Mouse (Mus musculus) heart, postnatal 10 days (tissue): ENCODE results near the gene Klhl12. TPM values are rescaled to one million over a fixed set of nuclear protein-coding genes. Genes with fewer than 3 reads are reported as not detected.
"Not testable (repeated sequence)": the region's sequence is repeated elsewhere in the genome, so short reads cannot be mapped to it uniquely, and the experiment has no call there.

ENCODE experiments used
- DNase-seq, 2 experiments: peaks; one replicate each; pipeline ENCODE4 v3.0.0; 2021
- intact Hi-C: fragments of 180-260 bp; cut with DNase I; formaldehyde crosslinking; loops from one replicate; pipeline ENCODE4 v1.15.1; 2025
- total RNA-seq, 2 experiments: library from RNA; stranded (reverse); gene quantifications; 2 replicates each; pipeline ENCODE4 v1.2.3; 2021

Klhl12 gene
- total RNA-seq, 2 experiments from 2014 or later = 18.3 to 19.6 TPM

DNA sequence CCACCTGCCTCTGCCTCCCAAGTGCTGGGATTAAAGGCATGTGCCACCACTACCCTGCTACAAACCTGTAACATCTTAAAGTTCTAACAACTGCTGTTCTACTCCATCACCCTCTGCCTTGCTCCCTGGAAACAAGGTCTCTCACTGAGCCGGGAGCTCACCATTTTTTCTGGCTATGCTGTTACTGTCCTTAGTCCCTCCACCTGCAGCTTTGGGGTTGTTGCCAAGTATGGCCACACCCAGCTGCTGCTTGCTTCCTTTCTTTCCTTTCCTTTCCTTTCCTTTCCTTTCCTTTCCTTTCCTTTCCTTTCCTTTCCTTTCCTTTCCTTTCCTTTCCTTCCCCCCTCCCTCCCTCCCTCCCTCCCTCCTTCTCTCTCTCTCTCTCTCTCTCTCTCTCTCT, 12.0 kb upstream of the Klhl12 start:
- DNase-seq, intact Hi-C loops: not testable (repeated sequence)

DNA sequence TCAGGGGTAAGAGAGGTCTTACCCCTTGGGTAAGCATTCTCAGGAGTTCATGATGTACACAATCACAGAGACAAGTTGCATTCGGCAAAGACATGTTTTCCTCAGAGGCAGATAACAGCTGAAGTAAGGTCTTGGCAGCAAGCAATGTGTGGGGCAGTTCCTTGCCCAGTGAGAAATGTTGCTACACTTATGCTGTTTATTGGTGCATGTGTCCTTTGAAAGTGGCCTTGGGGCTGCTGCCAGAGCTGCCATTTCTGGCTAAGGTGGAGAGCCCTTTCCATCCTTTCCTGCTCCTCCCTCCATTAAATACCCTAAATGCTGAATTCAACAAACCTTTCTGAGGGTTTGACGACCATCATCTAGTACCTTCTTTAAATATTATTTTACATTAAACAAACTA, 9.9 kb upstream of the Klhl12 start:
- DNase-seq = no peak
- intact Hi-C loops = no loop called here

DNA sequence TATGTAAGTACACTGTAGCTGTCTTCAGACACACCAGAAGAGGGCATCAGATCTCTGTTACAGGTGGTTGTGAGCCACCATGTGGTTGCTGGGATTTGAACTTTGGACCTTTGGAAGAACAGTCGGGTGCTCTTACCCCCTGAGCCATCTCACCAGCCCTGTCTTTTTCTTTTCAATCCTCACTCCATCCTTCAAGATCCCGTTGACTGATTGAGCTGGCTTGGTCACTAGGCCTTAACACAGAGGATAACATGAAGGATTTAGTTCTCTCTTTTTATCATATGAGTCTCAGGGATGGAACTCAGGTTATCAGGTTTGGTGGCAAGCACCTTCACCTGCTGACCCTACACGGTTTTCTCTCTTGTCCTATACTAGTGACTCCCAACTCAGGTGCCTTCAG, 6.8 kb upstream of the Klhl12 start:
- DNase-seq, intact Hi-C loops: not testable (repeated sequence)

DNA sequence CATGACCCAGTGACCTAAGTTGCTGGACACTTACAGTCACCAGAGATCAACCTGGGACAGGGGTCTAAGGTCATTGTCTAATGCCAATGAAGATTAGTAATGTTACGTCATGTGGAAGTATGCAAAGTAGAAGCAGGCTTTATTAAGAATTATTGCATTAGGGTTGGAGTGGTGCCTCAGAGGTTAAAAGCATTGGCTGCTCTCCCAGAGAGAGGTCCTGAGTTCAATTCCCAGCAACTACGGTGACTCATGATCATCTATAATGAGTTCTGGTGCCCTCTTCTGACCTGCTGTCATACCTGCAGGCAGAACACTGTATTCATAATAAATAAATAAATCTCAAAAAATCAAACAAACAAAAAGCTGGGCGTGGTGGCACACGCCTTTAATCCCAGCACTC, 5.1 kb upstream of the Klhl12 start:
- intact Hi-C loops = loop anchor here (10.0 kb wide), 1 partner anchor 405 kb away; no protein-coding TSS in a partner anchor
- no peak for DNase-seq

DNA sequence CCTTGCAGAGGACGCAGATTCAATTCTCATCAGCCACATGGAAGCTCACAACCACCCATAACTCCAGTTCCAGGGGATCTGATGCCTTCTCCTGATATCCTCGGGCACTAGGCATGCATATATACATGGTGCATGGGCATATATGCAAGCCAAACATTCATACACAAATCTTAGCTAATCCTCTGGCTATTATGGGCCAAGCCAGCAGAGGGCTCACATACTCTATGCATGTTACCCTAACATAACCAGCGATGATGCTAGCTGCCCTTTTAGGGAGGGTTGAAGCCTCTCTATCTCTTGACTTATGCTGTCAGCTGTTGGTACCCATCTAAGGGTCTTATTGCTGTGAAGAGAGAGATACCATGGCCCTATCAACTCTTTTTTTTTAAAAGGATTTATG, 4.3 kb upstream of the Klhl12 start:
- peak; percentile 45 to 58 for DNase-seq
- intact Hi-C loops = loop anchor here (10.0 kb wide), 1 partner anchor 404 kb away; no protein-coding TSS in a partner anchor

DNA sequence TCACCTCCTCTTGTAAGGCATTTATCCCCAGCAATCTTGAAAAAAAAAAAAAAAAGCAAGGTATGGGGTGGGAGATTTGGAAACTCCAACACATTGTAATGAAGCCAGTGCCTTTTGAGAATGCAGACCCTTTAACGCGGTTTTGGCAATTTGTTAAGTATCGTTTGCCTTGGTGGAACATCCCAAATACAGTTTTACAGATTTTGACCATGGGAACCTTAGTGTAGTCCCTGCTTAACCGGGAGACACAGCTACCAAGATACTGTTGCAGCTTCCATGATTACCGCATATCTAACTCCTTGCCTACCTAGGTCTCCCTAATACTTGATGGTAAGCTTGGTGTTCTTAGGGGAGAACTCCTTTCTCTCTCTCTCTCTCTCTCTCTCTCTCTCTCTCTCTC, 729 bp downstream of the Klhl12 start:
- no peak for DNase-seq
- intact Hi-C loops = loop anchor here (10.0 kb wide), 1 partner anchor 399 kb away; no protein-coding TSS in a partner anchor

DNA sequence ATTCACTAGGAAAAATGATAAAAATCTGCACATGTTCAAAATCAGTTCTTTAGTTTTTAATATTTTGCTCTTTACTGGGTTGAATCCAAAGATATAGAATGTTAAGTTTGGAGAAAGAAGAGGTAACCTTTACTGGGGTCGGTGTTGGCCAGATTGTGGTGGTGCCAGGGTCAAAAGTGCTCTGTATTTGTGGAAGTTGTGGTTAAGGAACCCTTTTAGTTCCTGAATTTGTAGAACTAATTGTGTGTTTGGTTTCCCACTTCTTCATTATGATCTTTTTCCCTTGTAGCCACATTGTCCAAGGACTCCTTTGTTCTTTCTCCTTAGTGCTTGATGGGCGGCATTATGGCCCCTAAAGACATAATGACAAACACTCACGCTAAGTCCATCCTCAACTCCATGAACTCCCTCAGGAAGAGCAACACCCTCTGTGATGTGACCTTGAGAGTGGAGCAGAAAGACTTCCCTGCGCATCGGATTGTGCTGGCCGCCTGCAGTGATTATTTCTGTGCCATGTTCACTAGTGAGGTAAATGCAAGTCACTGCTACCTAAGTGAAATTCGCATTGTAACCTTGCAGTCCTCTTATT, 2.9 kb downstream of the Klhl12 start:
- intact Hi-C loops = loop anchor here (10.0 kb wide), 1 partner anchor 397 kb away; no protein-coding TSS in a partner anchor
- DNase-seq = no peak

DNA sequence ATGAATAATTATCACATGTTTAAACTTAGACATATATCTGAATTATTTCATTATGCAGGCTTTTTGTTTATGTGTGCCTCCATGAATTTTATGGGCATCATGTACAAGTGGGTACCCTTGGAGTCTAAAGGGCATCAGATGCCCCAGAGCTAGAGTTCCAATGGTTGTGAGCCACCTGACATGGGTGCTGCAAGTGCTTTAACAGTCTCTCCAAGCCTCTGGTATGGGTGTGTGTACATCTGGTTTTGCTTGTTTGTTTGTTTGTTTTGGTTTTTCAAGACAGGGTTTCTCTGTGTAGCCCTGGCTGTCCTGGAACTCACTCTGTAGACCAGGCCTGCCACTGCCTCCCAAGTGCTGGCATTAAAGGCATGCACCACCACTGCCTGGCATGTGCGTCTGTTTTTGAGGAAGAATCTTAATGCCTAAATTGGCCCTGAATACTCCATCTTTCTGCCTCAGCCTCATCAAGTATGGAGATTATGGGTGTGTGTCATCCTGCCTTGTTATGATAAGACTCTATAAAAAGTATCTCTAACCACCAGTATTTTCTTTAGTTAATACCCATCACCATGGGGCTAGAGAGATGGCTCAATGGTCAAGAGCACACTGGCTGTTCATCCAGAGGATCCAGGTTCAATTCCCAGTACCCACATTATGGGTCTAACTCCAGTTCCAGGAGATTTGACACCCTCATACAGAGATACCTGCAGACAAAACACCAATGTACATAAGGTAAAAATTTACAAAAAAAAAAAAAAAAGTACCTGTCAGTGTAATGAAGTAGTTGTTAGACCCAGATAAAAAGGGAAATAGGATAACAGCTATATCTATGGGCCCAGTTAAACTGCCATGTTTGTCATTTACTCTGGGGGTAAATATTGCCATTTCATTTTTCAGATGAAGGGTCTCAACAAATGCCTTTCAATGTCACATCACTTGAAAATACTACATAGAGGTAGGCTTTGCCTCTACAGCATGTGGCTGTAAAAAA, 5.3 kb downstream of the Klhl12 start:
- intact Hi-C loops = no loop called here
- DNase-seq = no peak

DNA sequence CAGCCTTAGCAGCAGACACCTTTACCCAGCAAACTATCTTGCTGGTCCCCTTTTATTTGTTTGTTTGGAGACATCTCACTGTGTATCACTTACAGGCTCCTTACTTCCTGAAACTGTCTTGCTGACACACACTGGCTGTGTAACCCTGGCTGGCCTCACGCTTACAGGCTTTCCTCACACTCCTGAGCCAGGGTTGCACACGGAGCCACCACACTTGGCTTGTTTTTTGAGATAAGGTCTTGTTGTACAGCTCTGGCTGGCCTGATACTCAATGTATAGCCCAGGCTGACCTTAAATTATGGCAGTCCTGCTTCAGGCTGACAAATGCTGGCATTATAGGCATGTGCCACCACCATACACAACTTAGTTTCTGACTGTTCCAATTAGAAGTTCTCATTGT, 29.3 kb downstream of the Klhl12 start:
- intact Hi-C loops = no loop called here

DNA sequence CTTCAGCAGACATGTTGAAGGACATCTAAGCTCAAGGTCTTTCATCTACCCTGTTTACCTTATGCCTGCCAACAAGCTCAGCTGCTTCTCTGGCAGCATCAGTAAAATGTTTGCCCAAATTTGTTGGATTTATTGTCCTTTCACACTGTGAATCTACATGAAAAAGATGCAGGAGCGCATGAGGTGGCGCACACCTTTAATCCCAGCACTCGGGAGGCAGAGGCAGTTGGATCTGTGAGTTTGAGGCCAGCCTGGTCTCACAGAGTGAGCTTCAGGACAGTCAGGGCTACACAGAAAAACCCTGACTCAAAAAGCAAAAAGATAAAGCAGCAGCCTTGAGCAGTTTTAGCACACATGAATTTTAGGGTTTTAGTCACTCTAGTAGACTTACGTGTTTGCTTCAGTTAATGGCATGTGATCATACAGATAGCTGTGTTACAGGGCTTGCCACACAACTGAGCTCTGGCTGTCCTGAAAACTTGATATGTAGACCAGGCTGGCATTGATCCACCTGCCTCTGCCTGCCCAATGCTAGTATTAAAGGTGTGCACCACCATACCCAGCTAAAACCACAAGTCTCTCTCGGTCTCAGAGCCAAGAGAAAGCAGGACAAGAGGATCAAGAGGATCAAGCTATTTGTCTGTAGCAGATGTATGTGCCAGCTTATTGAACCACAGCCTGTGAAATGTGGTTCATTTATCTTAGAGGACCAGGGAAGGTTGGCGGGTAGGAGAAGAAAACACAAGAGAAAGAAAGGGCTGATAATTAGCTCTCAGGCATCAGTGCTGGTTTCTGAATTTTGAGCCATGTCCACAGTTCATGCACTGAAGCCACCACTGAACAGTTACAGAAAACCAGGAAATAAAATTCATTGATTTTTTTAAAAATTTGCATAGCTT, 35.8 kb downstream of the Klhl12 start:
- intact Hi-C loops = no loop called here
- DNase-seq = no peak

More for the DNA sequence above, 29.3 kb downstream of the Klhl12 start:
- DNase-seq = no peak

DNA sequence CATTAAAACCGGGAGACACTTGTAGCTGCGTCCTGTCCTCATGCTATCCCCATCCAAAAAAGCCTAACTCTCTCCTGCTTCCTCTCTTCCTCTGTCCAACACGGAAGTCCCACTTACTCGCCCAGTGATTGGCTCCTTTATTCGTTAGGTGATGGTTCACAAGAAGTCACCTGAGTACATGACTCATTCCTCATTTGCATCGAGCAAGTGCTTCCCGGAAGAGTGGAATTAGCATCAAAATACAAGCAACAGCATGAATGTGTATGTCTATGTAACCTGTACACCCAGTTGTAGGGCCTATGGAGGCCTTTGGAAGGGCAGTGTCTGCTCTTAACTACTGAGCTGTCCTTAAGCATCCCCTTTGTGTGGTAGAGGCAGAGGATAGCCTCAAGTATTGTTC, 36.9 kb downstream of the Klhl12 start:
- DNase-seq = no peak
- intact Hi-C loops = loop anchor here (2.0 kb wide), 1 partner anchor 65 kb away; no protein-coding TSS in a partner anchor

DNA sequence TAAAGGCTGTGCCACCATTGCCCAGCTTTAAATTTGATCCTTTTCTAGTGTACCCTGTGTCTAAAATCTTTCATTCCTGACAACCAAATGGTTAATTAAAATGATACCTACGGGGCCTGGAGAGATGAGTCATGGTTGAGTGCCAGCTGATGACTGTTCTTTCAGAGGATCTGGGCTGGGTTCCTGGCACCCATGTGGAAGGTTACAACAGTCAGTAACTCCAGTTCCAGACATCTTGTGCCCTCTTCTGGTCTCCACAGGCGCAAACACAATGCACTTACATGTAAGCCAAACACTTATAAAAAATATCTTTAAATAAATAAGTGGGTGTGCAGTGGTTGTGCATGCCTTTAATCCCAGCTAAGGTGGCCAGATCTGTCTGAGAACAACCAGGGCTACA, 38.2 kb downstream of the Klhl12 start:
- DNase-seq = peak in 1 of 2 experiments; percentile 13
- intact Hi-C loops = loop anchor here (2.0 kb wide), 1 partner anchor 63 kb away; no protein-coding TSS in a partner anchor

DNA sequence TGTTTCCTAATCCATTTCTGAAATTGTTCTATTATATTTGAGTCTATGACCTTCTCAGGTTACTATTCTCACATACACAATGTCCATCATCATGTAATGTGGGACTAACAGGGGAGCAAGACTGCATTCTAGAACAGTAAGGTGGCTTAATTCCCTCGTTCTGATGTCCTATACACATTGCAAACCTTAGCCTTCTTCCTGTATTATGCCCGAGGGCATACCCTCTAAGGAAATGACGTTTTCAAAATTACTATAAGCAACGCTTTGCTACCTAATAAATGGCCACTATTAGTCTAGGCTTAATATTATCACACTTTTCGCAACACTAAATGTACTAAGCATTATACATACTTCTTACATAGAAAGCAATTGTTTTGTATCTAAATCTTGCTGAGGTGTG, 38.6 kb downstream of the Klhl12 start:
- intact Hi-C loops = loop anchor here (2.0 kb wide), 1 partner anchor 63 kb away; no protein-coding TSS in a partner anchor
- DNase-seq = peak in 1 of 2 experiments; percentile 10

DNA sequence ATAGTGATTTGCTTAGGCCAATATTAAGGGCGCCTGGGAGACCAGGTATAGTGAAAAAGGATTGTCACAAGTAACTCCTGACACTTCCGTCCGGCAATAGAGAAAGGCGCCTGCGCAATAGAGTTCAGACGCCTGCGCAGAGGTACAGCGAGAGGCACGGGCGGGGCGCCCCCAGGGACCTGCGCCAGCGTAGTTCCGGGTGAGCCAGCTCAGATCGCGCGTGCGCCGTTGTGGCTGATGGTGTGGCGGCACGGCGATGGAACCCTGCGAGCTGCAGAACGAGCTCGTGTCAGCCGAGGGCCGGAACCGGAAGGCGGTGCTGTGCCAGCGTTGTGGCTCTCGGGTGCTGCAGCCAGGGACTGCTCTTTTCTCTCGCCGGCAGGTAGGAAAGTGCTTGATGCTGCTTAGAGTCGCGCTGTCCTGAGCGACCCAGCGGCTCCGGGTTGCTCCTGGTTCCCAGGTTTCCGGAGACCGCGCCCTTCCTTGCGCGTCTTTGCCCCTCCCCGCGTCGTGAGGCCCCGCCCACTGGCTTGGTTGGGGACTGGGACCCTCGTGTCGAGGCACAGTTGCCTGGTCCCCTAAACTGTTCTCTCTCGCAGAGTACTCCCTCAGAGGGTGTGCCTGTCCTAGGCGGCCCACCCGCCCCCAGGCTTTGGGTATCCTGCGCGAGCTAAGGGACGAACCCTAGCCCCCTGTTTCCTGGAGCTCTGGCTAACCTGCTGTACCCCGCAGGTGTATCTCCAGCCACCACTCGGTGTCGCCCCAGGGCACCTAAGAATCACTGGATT, 39.3 kb downstream of the Klhl12 start, which contains the start of gene Rabif:
Gene Rabif (plus strand): TSS at position 221 of the 788 bp plus-strand sequence.
- DNase-seq = peak; percentile 99
- intact Hi-C loops = no loop called here

DNA sequence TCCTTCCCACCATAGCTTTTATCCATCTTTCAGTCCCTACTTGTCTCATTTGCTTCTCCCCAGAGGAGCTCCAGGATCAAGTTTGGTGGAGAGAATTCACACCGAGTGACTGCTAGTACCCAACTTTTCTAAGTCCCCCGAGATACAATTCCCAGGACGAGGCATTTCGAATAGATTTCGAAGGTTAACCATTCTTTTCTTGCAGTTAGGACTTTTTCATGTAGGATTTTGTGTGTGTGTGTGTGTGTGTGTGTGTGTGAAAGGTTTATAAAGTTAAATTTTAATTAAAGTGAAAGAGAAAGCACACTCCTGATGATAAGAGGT, 39.8 kb downstream of the Klhl12 start:
- no peak for DNase-seq
- intact Hi-C loops = no loop called here

DNA sequence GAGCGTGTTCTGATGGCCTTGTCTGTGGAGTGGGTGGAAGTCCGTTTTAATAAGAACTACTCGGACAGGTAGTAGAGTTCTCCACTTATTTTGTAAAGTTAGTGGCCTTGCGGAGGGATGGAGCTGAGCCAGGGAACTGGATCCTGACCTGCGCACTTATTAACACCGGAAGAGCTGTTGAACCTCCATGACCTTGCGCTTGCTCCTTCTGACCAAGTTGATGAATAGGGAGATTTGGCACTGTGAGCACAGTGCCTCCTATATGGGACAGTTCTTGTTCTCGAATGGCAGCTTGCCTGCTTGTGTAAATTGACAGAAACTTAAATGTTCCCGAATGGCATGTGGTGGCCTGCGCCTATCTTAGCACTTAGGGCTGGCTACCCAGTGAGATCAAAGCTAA, 40.7 kb downstream of the Klhl12 start:
- intact Hi-C loops = no loop called here
- DNase-seq = no peak

DNA sequence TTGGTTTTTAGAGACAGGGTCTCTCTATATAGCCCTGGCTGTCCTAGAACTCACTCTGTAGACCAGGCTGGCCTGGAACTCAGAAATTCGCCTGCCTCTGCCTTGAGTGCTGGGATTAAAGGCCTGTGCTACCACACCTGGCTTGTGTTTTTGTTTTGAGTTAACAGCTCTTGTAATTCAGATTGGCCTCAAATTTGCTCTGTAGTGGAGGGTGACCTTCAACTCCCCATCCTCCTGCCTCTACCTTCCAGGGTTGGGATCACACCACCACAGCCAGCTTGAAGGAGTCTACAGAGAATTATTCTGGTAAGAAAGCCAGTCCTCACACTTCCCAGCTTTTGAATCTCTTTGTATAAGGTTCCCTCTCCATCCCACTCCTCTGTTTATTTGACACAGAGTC, 45.6 kb downstream of the Klhl12 start:
- no peak for DNase-seq
- intact Hi-C loops = no loop called here

DNA sequence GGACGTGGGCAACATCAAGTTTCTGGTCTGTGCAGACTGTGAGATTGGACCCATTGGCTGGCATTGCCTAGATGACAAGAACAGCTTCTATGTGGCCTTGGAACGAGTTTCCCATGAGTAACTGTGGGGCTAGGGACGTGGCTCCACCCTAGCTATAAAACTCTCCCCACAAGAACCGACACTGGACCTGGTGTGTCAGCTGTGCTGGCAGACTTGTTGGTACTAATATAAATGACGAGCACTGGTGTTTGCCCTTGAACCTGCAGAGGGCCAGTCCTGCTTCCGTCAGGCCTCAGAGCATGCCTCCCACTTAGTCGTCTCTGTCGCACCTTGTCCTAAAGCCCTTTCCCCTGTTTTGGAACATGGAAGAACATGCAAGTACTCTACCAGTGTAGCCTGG, 50.9 kb downstream of the Klhl12 start:
- intact Hi-C loops = no loop called here
- DNase-seq = no peak

DNA sequence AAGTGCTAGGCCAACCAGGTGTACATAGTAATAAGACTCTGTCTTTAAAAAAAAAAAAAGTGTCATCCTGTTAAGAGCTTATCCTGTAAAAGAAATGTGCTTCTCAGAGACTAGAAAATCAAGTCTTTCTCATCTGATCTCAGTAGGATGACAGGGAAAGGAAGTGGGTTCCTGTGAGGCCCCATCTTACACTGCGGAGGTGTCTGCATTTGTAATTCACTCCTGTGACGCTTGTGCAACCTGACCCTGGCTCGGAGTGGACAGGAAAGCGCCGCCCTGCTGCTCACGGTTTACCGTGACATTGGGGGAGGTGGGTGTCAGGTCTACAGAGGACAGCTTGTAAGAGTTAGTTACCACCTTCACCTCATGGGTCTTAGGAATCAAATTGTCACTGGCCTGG, 54.7 kb downstream of the Klhl12 start:
- no peak for DNase-seq
- intact Hi-C loops = no loop called here

DNA sequence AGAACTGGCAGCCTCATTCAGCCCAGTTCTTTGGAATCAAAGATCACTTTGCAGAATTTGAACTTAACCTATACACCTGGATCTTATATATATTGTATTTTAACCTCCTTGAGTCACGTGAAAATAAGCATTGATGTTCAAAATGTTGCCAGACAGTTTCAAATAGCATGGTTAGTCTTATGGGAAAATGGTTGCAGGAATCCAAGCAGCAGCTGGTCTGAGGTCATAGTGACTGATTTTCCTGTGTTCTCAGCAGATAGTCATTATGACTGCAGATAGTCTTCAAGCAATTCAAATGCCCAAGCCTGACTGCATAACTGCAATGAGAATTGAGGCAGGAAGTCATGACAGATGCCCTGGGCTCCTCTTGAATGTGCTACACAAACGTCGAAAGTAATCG, 56.9 kb downstream of the Klhl12 start:
- intact Hi-C loops = no loop called here
- no peak for DNase-seq
